Mouse (Mus musculus) intestine, embryonic 15.5 days (tissue): Measurements from ENCODE around the gene Epm2aip1. TPM values are rescaled to one million over a fixed set of nuclear protein-coding genes. Genes with fewer than 3 reads are reported as not detected.

Source experiments
- ATAC-seq: fragments of 200-750 bp; cut with Nextera tagmentation; 2 replicates; pipeline ENCODE4 v1.8.0; 2017; ENCODE audit warnings: moderate TSS enrichment, moderate library complexity
- H3K27ac ChIP-seq: fragments of 300-500 bp; sonication (generic); 2 replicates; pipeline ENCODE4 v1.5.1; 2015; ENCODE audit warnings: mild to moderate bottlenecking, inconsistent platforms
- H3K27me3 ChIP-seq: fragments of 300-500 bp; sonication (generic); replicated peaks from 2 replicates; pipeline ENCODE4 v1.6.1; 2015; ENCODE audit warnings: inconsistent platforms
- H3K36me3 ChIP-seq: fragments of 300-500 bp; sonication (generic); 2 replicates; pipeline ENCODE4 v1.6.1; 2015; ENCODE audit warnings: inconsistent platforms
- H3K4me1 ChIP-seq: fragments of 300-500 bp; sonication (generic); replicated peaks from 2 replicates; pipeline ENCODE4 v1.6.1; 2015; ENCODE audit warnings: inconsistent platforms
- H3K4me2 ChIP-seq: fragments of 300-500 bp; sonication (generic); replicated peaks from 2 replicates; pipeline ENCODE4 v1.6.1; 2015; ENCODE audit warnings: mild to moderate bottlenecking, inconsistent platforms
- H3K4me3 ChIP-seq: fragments of 300-500 bp; sonication (generic); replicated peaks from 2 replicates; pipeline ENCODE4 v1.5.1; 2015; ENCODE audit warnings: inconsistent platforms
- H3K9ac ChIP-seq: fragments of 300-500 bp; sonication (generic); 2 replicates; pipeline ENCODE4 v1.6.1; 2015; ENCODE audit warnings: inconsistent platforms
- H3K9me3 ChIP-seq: fragments of 300-500 bp; sonication (generic); 2 replicates; pipeline ENCODE4 v1.6.1; 2016; ENCODE audit warnings: inconsistent platforms
- WGBS: fragments of 180-500 bp; shearing (Covaris S2); methylation state at CpG from one replicate; pipeline ENCODE4 v1.1.7; 2015; 5-methylcytosine and 5-hydroxymethylcytosine counted together
- polyA plus RNA-seq: library from polyadenylated mRNA; unstranded; fragments of >200 nt; fragmentation: Nextera tagmentation; extraction: Ambion mirVana; gene quantifications from 2 replicates; pipeline ENCODE4 v1.2.1, GENCODE M21; 2015

The Epm2aip1 gene
- polyA plus RNA-seq, 1 experiment from 2014 or later = 23.5 TPM

GRCm38 (mm10) chr9:111312442-111313141 is 40.9 kb downstream of the Epm2aip1 start:
- Histone ChIP-seq H3K36me3 (no peaks in the 10 kb centered on the region), H3K4me3 (peak overlapping the region; percentile 46), H3K4me1 (peaks cover 18% of the 10 kb centered on the region), H3K9ac (peak overlapping the region; percentile 32), H3K9me3 (no peaks in the 10 kb centered on the region), H3K27me3 (peaks cover 46% of the 10 kb centered on the region), H3K4me2 (peak overlapping the region; percentile 92), H3K27ac (no peak overlapping the region)
- WGBS = 1% methylated on average over 42 of the region's 59 CpGs
- ATAC-seq = peak; percentile 31; the same call in 1 of the 2 replicates

DNA sequence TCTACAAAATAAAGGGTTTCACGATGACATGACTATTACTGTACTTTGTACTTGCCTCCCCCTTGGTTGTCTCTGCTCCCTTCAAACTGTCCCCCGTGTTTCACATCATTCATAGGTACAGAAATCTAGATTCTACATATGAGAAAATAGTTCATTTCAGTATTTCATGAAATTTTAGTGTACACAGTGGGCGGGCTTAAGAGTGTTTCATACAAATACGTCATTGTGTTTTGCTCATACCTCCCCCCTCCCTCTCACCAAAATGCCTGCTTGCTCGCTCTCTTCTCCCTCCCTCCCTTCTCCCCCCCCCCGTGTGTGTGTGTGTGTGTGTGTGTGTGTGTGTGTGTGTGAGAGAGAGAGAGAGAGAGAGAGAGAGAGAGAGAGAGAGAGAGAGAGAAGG is 41.6 kb downstream of the Epm2aip1 start:
- H3K4me2 ChIP-seq = no peak overlapping the region

GRCm38 (mm10) chr9:111313793-111314192 is 42.1 kb downstream of the Epm2aip1 start:
- ATAC-seq = no peak
- H3K36me3 ChIP-seq = no peaks in the 10 kb centered on the region
- H3K9me3 ChIP-seq = no peaks in the 10 kb centered on the region
- no peak overlapping the region for H3K9ac ChIP-seq
- no peak overlapping the region for H3K27ac ChIP-seq
- WGBS = 26% methylated on average over 5 of the region's 5 CpGs
- peaks cover 46% of the 10 kb centered on the region for H3K27me3 ChIP-seq
- peaks cover 18% of the 10 kb centered on the region for H3K4me1 ChIP-seq
- H3K4me2 ChIP-seq = no peak overlapping the region
- H3K4me3 ChIP-seq = no peak overlapping the region

More for the DNA sequence above, 41.6 kb downstream of the Epm2aip1 start:
- H3K27me3 ChIP-seq = peaks cover 46% of the 10 kb centered on the region
- ATAC-seq = no peak
- H3K27ac ChIP-seq = no peak overlapping the region
- H3K36me3 ChIP-seq = no peaks in the 10 kb centered on the region
- no peak overlapping the region for H3K9ac ChIP-seq
- WGBS = 14% methylated on average over 6 of the region's 6 CpGs
- H3K4me1 ChIP-seq = peaks cover 18% of the 10 kb centered on the region
- H3K9me3 ChIP-seq = no peaks in the 10 kb centered on the region
- H3K4me3 ChIP-seq = no peak overlapping the region

GRCm38 (mm10) chr9:111314219-111314618 is 42.5 kb downstream of the Epm2aip1 start:
- no peak overlapping the region for H3K4me3 ChIP-seq
- no peak overlapping the region for H3K4me2 ChIP-seq
- H3K27ac ChIP-seq = no peak overlapping the region
- WGBS = 43% methylated on average over 5 of the region's 5 CpGs
- peaks cover 18% of the 10 kb centered on the region for H3K4me1 ChIP-seq
- H3K27me3 ChIP-seq = peaks cover 45% of the 10 kb centered on the region
- H3K9me3 ChIP-seq = no peaks in the 10 kb centered on the region
- H3K36me3 ChIP-seq = no peaks in the 10 kb centered on the region
- no peak overlapping the region for H3K9ac ChIP-seq
- ATAC-seq = no peak; the same call in 1 of the 2 replicates

DNA sequence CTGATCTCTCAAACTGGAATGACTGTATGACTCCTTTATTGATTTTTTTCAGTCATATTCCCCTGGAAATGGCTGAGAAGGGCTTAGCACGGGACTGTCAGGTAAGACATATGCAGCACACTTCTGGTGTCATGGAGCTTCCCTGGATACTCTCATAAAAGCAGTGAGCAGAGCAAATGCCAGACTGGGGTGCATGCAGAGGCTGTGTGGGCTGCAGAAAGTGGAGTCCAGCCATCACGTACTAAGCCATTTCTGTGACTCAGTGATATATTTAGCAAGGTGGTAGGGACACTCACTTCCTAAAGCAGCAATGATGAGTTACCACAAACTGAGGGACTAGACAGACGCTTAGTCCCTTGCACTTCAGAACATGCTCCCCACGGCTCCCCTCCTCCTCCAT is 49.2 kb downstream of the Epm2aip1 start:
- Histone ChIP-seq H3K4me1 (no peaks in the 10 kb centered on the region), H3K36me3 (no peaks in the 10 kb centered on the region), H3K27ac (no peak overlapping the region), H3K9me3 (no peaks in the 10 kb centered on the region), H3K4me2 (no peak overlapping the region), H3K4me3 (no peak overlapping the region), H3K9ac (no peak overlapping the region), H3K27me3 (no peaks in the 10 kb centered on the region)
- ATAC-seq = no peak
- 71% methylated on average over 4 of the region's 4 CpGs for WGBS

DNA sequence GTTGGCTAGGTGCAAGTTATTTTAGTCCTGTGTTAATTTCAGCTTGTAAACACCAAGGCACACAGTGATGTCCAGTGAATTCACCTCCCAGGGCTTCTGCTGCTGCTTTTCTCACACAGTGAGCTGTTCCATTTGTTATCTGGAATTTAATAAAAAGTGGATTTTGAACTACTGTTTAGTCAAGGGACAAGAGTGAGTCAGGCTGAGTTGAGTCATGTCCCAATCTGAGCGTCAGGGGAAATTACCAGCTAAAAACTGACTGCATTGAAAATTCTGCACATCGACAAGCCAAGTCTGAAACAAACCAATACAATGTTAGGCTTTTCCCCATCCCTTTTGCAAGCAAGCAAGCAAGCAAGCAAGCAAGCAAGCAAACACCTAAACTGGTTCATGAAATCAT is 53.2 kb downstream of the Epm2aip1 start:
- Histone ChIP-seq H3K36me3 (no peaks in the 10 kb centered on the region), H3K9me3 (no peaks in the 10 kb centered on the region), H3K4me2 (no peak overlapping the region), H3K9ac (no peak overlapping the region), H3K27ac (no peak overlapping the region), H3K4me3 (no peak overlapping the region), H3K4me1 (no peaks in the 10 kb centered on the region), H3K27me3 (no peaks in the 10 kb centered on the region)
- no peak for ATAC-seq
- WGBS = 71% methylated on average over 2 of the region's 2 CpGs

Other genes starting within 250 kb of the Epm2aip1 start
- 1.8 and 2.6 TPM in 2 replicates for gene Ccrl2, start 214.4 kb upstream of the Epm2aip1 start, polyA plus RNA-seq
- gene Lrrfip2, start 154.3 kb upstream of the Epm2aip1 start, polyA plus RNA-seq = 41.4 and 41.6 TPM in 2 replicates
- gene Mlh1, start 138 bp upstream of the Epm2aip1 start, polyA plus RNA-seq = 43.4 and 44.9 TPM in 2 replicates
- 0.11 TPM in 1 of 2 replicates, not detected in the other for gene Trank1, start 39.8 kb downstream of the Epm2aip1 start, polyA plus RNA-seq
- 0.67 and 0.75 TPM in 2 replicates for gene Dclk3, start 167.2 kb downstream of the Epm2aip1 start, polyA plus RNA-seq